Mouse (Mus musculus) inflammation-experienced regulatory T-cells (primary cell): ENCODE measurements around the gene Pdpn. TPM values are rescaled to one million over a fixed set of nuclear protein-coding genes. Genes with fewer than 3 reads are reported as not detected.

Source experiments
- polyA plus RNA-seq, 2 experiments: library from polyadenylated mRNA; unstranded; fragments of 100-300 nt; shearing (Covaris generic); gene quantifications; one replicate each; pipeline ENCODE4 v1.2.1; 2017

Pdpn gene
- 1 to 10 TPM in 1 of 2 experiments, not detected in 1; 1.9 TPM for polyA plus RNA-seq

GRCm38 (mm10) chr4:143299325-143300070 is at the start of gene Pdpn:
Gene Pdpn (minus strand): TSS chr4:143299564.

Other genes with a start within 250 kb of the Pdpn start
- 10 to 100 TPM; 20.0 to 28.0 TPM for gene Prdm2, start 86.6 kb downstream of the Pdpn start, polyA plus RNA-seq
- gene Lrrc38, start 50.2 kb upstream of the Pdpn start, polyA plus RNA-seq, result under 1 TPM in 1 of 2 experiments, not detected in 1; 0.12 TPM
- gene Pramel1, start 94.9 kb upstream of the Pdpn start, polyA plus RNA-seq, result not detected
- gene Pramef8, start 112.9 kb upstream of the Pdpn start, polyA plus RNA-seq, result 10 to 100 TPM; 36.3 to 42.8 TPM
- under 1 TPM in 1 of 2 experiments, not detected in 1; 0.40 TPM for gene Oog4, start 150.8 kb upstream of the Pdpn start, polyA plus RNA-seq
- not detected for gene Gm13043, start 211.8 kb upstream of the Pdpn start, polyA plus RNA-seq
- not detected for gene Gm13040, start 236.4 kb upstream of the Pdpn start, polyA plus RNA-seq